Mouse (Mus musculus) hindbrain, embryonic 11.5 days (tissue): ENCODE measurements around the gene Nampt. TPM values are rescaled to one million over a fixed set of nuclear protein-coding genes. Genes with fewer than 3 reads are reported as not detected.

Source experiments
- ATAC-seq: fragments of 200-750 bp; cut with Nextera tagmentation; 2 replicates; pipeline ENCODE4 v1.8.0; 2017; ENCODE audit warnings: mild to moderate bottlenecking, moderate TSS enrichment, moderate library complexity; ENCODE audit not compliant: low FRiP score
- DNase-seq: peaks from one replicate; pipeline ENCODE4 v3.0.0-alpha.2; 2015; ENCODE audit warnings: low spot score
- H3K27ac ChIP-seq: fragments of 300-500 bp; sonication (generic); 2 replicates; pipeline ENCODE4 v1.5.1; 2014; ENCODE audit warnings: mild to moderate bottlenecking, low read depth, low read length
- H3K27me3 ChIP-seq: fragments of 300-500 bp; sonication (generic); 2 replicates; pipeline ENCODE4 v1.6.1; 2014; ENCODE audit warnings: mild to moderate bottlenecking, low read length, moderate library complexity, mixed read lengths; ENCODE audit not compliant: control insufficient read depth, insufficient read depth
- H3K36me3 ChIP-seq: fragments of 300-500 bp; sonication (generic); 2 replicates; pipeline ENCODE4 v1.6.1; 2014; ENCODE audit warnings: mild to moderate bottlenecking, low read length, moderate library complexity, mixed read lengths; ENCODE audit not compliant: control insufficient read depth, insufficient read depth
- H3K4me1 ChIP-seq: fragments of 300-500 bp; sonication (generic); replicated peaks from 2 replicates; pipeline ENCODE4 v1.6.1; 2014; ENCODE audit warnings: low read length, mixed read lengths; ENCODE audit not compliant: control insufficient read depth, insufficient read depth
- H3K4me2 ChIP-seq: fragments of 300-500 bp; sonication (generic); replicated peaks from 2 replicates; pipeline ENCODE4 v1.6.1; 2014; ENCODE audit warnings: mild to moderate bottlenecking, low read depth, low read length
- H3K4me3 ChIP-seq: fragments of 300-500 bp; sonication (generic); 2 replicates; pipeline ENCODE4 v1.5.1; 2014; ENCODE audit warnings: low read depth, low read length
- H3K9ac ChIP-seq: fragments of 300-500 bp; sonication (generic); 2 replicates; pipeline ENCODE4 v1.6.1; 2014; ENCODE audit warnings: low read depth, low read length
- H3K9me3 ChIP-seq: fragments of 300-500 bp; sonication (generic); 2 replicates; pipeline ENCODE4 v1.6.1; 2016; ENCODE audit warnings: low read length; ENCODE audit not compliant: control insufficient read depth
- WGBS: fragments of 180-500 bp; shearing (Covaris S2); extraction: QIAGEN DNeasy Blood & Tissue Kit; methylation state at CpG from one replicate; pipeline ENCODE4 v1.1.7; 2014; 5-methylcytosine and 5-hydroxymethylcytosine counted together
- polyA plus RNA-seq: library from polyadenylated mRNA; unstranded; fragments of >200 nt; fragmentation: Nextera tagmentation; extraction: Ambion mirVana; gene quantifications from 2 replicates; pipeline ENCODE4 v1.2.1, GENCODE M21; 2014

Gene Nampt
- polyA plus RNA-seq, 1 experiment from 2014 or later: 36.1 TPM

GRCm38 (mm10) chr12:32856707-32857511 is 37.6 kb downstream of the Nampt start:
- DNase-seq (no peak), ATAC-seq (no peak)
- Histone ChIP-seq H3K27ac (no peak overlapping the region), H3K4me2 (no peak overlapping the region), H3K27me3 (no peaks in the 10 kb centered on the region), H3K9me3 (no peaks in the 10 kb centered on the region), H3K36me3 (no peaks in the 10 kb centered on the region), H3K9ac (no peak overlapping the region), H3K4me3 (no peak overlapping the region), H3K4me1 (no peaks in the 10 kb centered on the region)
- 89% methylated on average over 14 of the region's 14 CpGs for WGBS

GRCm38 (mm10) chr12:32858444-32858843 is 39.1 kb downstream of the Nampt start:
- Histone ChIP-seq H3K27ac (no peak overlapping the region), H3K36me3 (no peaks in the 10 kb centered on the region), H3K9ac (no peak overlapping the region), H3K9me3 (no peaks in the 10 kb centered on the region), H3K4me2 (no peak overlapping the region), H3K27me3 (no peaks in the 10 kb centered on the region), H3K4me1 (no peaks in the 10 kb centered on the region), H3K4me3 (no peak overlapping the region)
- no peak for ATAC-seq
- WGBS: 77% methylated on average over 1 of the region's 1 CpGs
- no peak for DNase-seq

DNA sequence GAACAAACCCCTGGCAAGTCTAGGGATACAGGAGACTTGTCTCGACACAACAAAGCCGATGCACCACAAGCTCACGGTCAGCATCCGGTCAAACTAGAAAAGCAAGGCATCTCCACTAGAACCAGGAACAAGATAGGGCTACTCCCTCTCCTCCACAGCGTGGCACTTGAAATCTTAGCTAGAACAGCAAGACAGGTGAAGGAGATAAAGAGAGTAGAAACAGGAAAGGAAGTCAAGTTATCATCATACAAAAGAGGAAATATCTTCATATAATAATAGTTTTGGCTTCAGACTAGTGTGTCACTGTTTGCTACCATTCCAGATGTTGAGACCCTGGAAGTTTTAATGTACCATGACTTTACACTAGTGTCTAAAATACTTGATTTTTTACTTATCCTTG is 41.5 kb downstream of the Nampt start:
- Histone ChIP-seq H3K9ac (no peak overlapping the region), H3K36me3 (no peaks in the 10 kb centered on the region), H3K27me3 (no peaks in the 10 kb centered on the region), H3K27ac (no peak overlapping the region), H3K4me2 (no peak overlapping the region), H3K9me3 (no peaks in the 10 kb centered on the region), H3K4me3 (no peak overlapping the region), H3K4me1 (no peaks in the 10 kb centered on the region)
- whole genome bisulfite sequencing: 86% methylated on average over 5 of the region's 5 CpGs
- no peak for ATAC-seq
- DNase-seq: no peak

GRCm38 (mm10) chr12:32870815-32871214 is 51.5 kb downstream of the Nampt start:
- Histone ChIP-seq H3K4me3 (no peak overlapping the region), H3K27me3 (no peaks in the 10 kb centered on the region), H3K9ac (no peak overlapping the region), H3K4me2 (no peak overlapping the region), H3K9me3 (no peaks in the 10 kb centered on the region), H3K36me3 (no peaks in the 10 kb centered on the region), H3K27ac (no peak overlapping the region), H3K4me1 (no peaks in the 10 kb centered on the region)
- ATAC-seq: no peak
- no peak for DNase-seq
- WGBS: 93% methylated on average over 5 of the region's 5 CpGs

GRCm38 (mm10) chr12:32877500-32877899 is 58.2 kb downstream of the Nampt start:
- Histone ChIP-seq H3K36me3 (no peaks in the 10 kb centered on the region), H3K4me3 (no peak overlapping the region), H3K4me2 (no peak overlapping the region), H3K27ac (no peak overlapping the region), H3K4me1 (no peaks in the 10 kb centered on the region), H3K9me3 (no peaks in the 10 kb centered on the region), H3K9ac (no peak overlapping the region), H3K27me3 (no peaks in the 10 kb centered on the region)
- no peak for ATAC-seq
- no peak for DNase-seq
- WGBS: 86% methylated on average over 9 of the region's 9 CpGs

- 82% methylated on average over 11 of the region's 11 CpGs for WGBS
- H3K9me3 ChIP-seq: no peaks in the 10 kb centered on the region
- no peaks in the 10 kb centered on the region for H3K4me1 ChIP-seq
- no peak overlapping the region for H3K9ac ChIP-seq
- no peak overlapping the region for H3K27ac ChIP-seq
- no peak for DNase-seq
- no peak for ATAC-seq
- H3K4me2 ChIP-seq: no peak overlapping the region
- H3K27me3 ChIP-seq: no peaks in the 10 kb centered on the region
- no peak overlapping the region for H3K4me3 ChIP-seq
- no peaks in the 10 kb centered on the region for H3K36me3 ChIP-seq
Observed at GRCm38 (mm10) chr12:32877964-32878571, 58.7 kb downstream of the Nampt start.

DNA sequence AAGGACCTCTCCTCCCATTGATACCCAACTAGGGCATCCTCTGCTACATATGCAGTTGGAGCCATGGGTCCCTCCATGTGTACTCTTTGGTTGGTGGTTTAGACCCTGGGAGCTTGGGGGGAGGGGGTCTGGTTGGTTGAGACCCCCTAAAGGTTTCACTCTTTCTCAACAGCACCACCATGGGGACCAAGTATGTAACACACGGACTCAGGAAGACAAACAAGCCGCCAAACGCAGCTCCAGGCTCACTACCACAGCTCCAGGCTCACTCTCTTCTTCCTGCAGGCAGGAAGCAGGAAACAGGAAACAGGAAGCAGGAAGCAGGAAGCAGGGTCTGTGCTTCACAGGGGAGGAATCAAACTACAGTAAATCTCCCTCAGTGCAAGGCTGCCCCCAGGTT is 60.0 kb downstream of the Nampt start:
- no peak overlapping the region for H3K9ac ChIP-seq
- no peak overlapping the region for H3K27ac ChIP-seq
- H3K4me3 ChIP-seq: no peak overlapping the region
- ATAC-seq (no peak), DNase-seq (no peak)
- H3K4me1 ChIP-seq: no peaks in the 10 kb centered on the region
- no peaks in the 10 kb centered on the region for H3K27me3 ChIP-seq
- no peaks in the 10 kb centered on the region for H3K9me3 ChIP-seq
- 88% methylated on average over 3 of the region's 3 CpGs for WGBS
- no peaks in the 10 kb centered on the region for H3K36me3 ChIP-seq
- H3K4me2 ChIP-seq: no peak overlapping the region

DNA sequence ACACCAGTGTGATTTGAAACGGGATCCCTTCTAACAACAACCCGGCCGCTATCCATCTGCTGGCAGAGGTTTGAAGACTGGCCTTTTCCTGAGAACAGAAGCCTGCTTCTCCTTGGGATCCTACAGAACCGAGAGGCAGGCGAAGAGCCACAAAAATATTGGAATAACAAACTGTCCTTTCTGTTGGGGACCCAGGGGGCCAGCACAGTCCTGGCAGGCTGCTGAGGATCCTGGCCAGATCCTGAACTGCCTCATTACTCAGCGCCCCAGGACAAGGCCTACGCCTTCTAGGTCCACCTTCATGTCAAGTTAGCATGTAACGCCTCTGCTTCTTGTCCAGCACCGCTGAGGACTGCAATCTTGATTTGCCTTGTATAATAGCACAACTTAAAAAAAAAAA is 65.0 kb downstream of the Nampt start:
- Histone ChIP-seq H3K27me3 (no peaks in the 10 kb centered on the region), H3K36me3 (no peaks in the 10 kb centered on the region), H3K27ac (no peak overlapping the region), H3K4me3 (no peak overlapping the region), H3K4me2 (no peak overlapping the region), H3K9ac (no peak overlapping the region), H3K9me3 (no peaks in the 10 kb centered on the region), H3K4me1 (no peaks in the 10 kb centered on the region)
- DNase-seq (no peak), ATAC-seq (no peak)
- 73% methylated on average over 9 of the region's 9 CpGs for WGBS

- H3K36me3 ChIP-seq: no peaks in the 10 kb centered on the region
- no peaks in the 10 kb centered on the region for H3K27me3 ChIP-seq
- H3K4me2 ChIP-seq: no peak overlapping the region
- DNase-seq (no peak), ATAC-seq (no peak)
- H3K9me3 ChIP-seq: no peaks in the 10 kb centered on the region
- 70% methylated on average over 2 of the region's 2 CpGs for WGBS
- H3K27ac ChIP-seq: no peak overlapping the region
- no peaks in the 10 kb centered on the region for H3K4me1 ChIP-seq
- no peak overlapping the region for H3K9ac ChIP-seq
- H3K4me3 ChIP-seq: no peak overlapping the region
Observed at GRCm38 (mm10) chr12:32885041-32885440, 65.7 kb downstream of the Nampt start.
